Mouse (Mus musculus) embryo, embryonic 11 days (tissue): ENCODE measurements around the gene Rps6ka1.

Source experiments
- DNase-seq: peaks from one replicate; pipeline ENCODE4 v3.0.0-alpha.2; 2015

The Rps6ka1 gene

GRCm38 (mm10) chr4:133896984-133897383 lies 9.4 kb upstream of the Rps6ka1 start:
- no peak for DNase-seq

- no peak for DNase-seq
Measured at GRCm38 (mm10) chr4:133896002-133896401, 8.4 kb upstream of the Rps6ka1 start.

GRCm38 (mm10) chr4:133887249-133887648 lies 348 bp downstream of the Rps6ka1 start:
- DNase-seq, result no peak

- DNase-seq, result no peak
Measured at GRCm38 (mm10) chr4:133885991-133886501, 1.6 kb downstream of the Rps6ka1 start.

GRCm38 (mm10) chr4:133885331-133885730 lies 2.3 kb downstream of the Rps6ka1 start:
- DNase-seq, result no peak

GRCm38 (mm10) chr4:133884888-133885287 lies 2.7 kb downstream of the Rps6ka1 start:
- no peak for DNase-seq

GRCm38 (mm10) chr4:133884127-133884753 lies 3.4 kb downstream of the Rps6ka1 start:
- DNase-seq, result no peak

- no peak for DNase-seq
Measured at GRCm38 (mm10) chr4:133881851-133882250, 5.7 kb downstream of the Rps6ka1 start.

- DNase-seq, result no peak
Measured at GRCm38 (mm10) chr4:133881399-133881798, 6.2 kb downstream of the Rps6ka1 start.

- no peak for DNase-seq
Measured at GRCm38 (mm10) chr4:133879145-133879902, 8.3 kb downstream of the Rps6ka1 start.

GRCm38 (mm10) chr4:133877850-133878755 lies 9.5 kb downstream of the Rps6ka1 start:
- peak; percentile 35 for DNase-seq

- no peak for DNase-seq
Measured at GRCm38 (mm10) chr4:133874865-133875517, 12.6 kb downstream of the Rps6ka1 start.

- no peak for DNase-seq
Measured at GRCm38 (mm10) chr4:133873926-133874864, 13.4 kb downstream of the Rps6ka1 start.

- DNase-seq, result no peak
Measured at GRCm38 (mm10) chr4:133873431-133873851, 14.2 kb downstream of the Rps6ka1 start.

GRCm38 (mm10) chr4:133872812-133873300 lies 14.7 kb downstream of the Rps6ka1 start:
- DNase-seq, result no peak

- DNase-seq, result no peak
Measured at GRCm38 (mm10) chr4:133872222-133872811, 15.3 kb downstream of the Rps6ka1 start.

GRCm38 (mm10) chr4:133865231-133865630 lies 22.4 kb downstream of the Rps6ka1 start:
- no peak for DNase-seq

- no peak for DNase-seq
Measured at GRCm38 (mm10) chr4:133864380-133864981, 23.1 kb downstream of the Rps6ka1 start.

- DNase-seq, result no peak
Measured at GRCm38 (mm10) chr4:133863795-133864379, 23.7 kb downstream of the Rps6ka1 start.

- DNase-seq, result no peak
Measured at GRCm38 (mm10) chr4:133857527-133857926, 30.1 kb downstream of the Rps6ka1 start.
